21 mouse cellular contexts compared by ENCODE assay signal in the genomic region with DNA sequence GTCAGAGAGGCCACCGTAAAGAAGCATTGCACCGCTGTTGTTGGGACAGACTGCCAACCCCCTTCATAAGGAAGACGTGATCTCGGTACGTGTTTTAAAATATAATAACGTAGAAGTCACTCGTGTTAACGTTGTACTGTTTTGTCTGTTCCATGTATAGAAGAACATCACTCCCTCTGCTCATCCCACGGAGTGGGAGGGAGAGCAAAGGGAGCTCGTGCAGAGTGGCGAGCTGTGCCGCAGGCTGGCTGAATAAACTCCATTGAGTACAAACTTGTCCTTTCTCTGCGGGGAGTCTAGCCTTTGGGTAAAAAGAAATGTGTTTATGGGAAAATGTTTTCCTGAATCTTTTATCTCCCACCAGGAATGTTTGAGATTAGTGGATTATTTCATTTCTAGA. TPM values are rescaled to one million over a fixed set of nuclear protein-coding genes. Genes with fewer than 3 reads are reported as not detected.
DNase-seq lines count a peak whose midpoint lies in the region.
"Had no signal": no experiment of that assay in that cellular context is flagged by ENCODE, and none has a peak within 500 bp of the region (broad histone marks: within the 10 kb centered on the region; RNA-seq: fewer than 3 reads in every experiment).

No protein-coding gene starts in this region.

- peak; percentile 76 for DNase-seq in heart, adult 11 months
- DNase-seq in heart, adult 18-20 months: no peak
- DNase-seq in left cerebral cortex, postnatal 36 days (ENCODE audit: low spot score in 2 of 2): peak; percentile 33 to 52
- no peak for DNase-seq in left cerebral cortex, postnatal 10 days (ENCODE audit: extremely low spot score in 1 of 2, low spot score in 2 of 2)
- peak; percentile 26 for DNase-seq in right cerebral cortex, postnatal 14 days
- peak; percentile 35 for DNase-seq in telencephalon, adult 2 months (ENCODE audit: low read depth, low spot score)
- DNase-seq in B cell, adult 2 months: no peak
- DNase-seq: adrenal gland, postnatal 36 days; cerebellum, adult 2 months; cerebellum, postnatal 14 days; gastrocnemius, postnatal 25 days; heart, adult 2 months; heart, postnatal 4 days; kidney, adult 9 months; kidney, postnatal 10 days; liver; lung, embryonic 14.5 days; lung, postnatal 14 days; midbrain, embryonic 14.5 days; thymus, adult 2 months; thymus, postnatal 36 days had no signal

- intact Hi-C loops in left cerebral cortex, postnatal 36 days (cut with DNase I): no loop called here
- intact Hi-C loops in left cerebral cortex, postnatal 10 days (cut with DNase I): no loop called here

RNA-seq across cellular contexts. Expression of a gene that starts 47.1 kb away (rescaled TPM):
- total RNA-seq in heart, adult 18-20 months (2021): 1 to 10 TPM; 8.7 to 9.7 TPM
- total RNA-seq in left cerebral cortex, postnatal 36 days (2021): 10 to 100 TPM; 33.4 to 41.0 TPM
- total RNA-seq in left cerebral cortex, postnatal 10 days (2021): 10 to 100 TPM; 40.6 to 45.3 TPM

Comparison
In these comparisons a context has a peak if more than half of its experiments do, and no peak if none do; other contexts are left out.
1. DNase-seq: peak in heart, adult 11 months (single experiment), left cerebral cortex, postnatal 36 days (2 of 2), right cerebral cortex, postnatal 14 days (single experiment) and telencephalon, adult 2 months (single experiment); none in heart, adult 18-20 months (0 of 2), left cerebral cortex, postnatal 10 days (0 of 2) and B cell, adult 2 months (0 of 2).